Mouse (Mus musculus) kidney, adult 18-20 months (tissue): ENCODE results near the gene Slc12a9.
A peak's percentile ranks its signal among the peaks of the same experiment; 100 is the strongest.

ENCODE experiments used
- DNase-seq: peaks from one replicate; pipeline ENCODE4 v3.0.0; 2021

Gene Slc12a9

GRCm38 (mm10) chr5:137307071-137307912 lies 26.1 kb downstream of the Slc12a9 start, which contains the start of gene Srrt:
Gene Srrt, minus strand, starts transcription at chr5:137307674.
- peak; percentile 92 for DNase-seq

GRCm38 (mm10) chr5:137306439-137307005 lies 26.9 kb downstream of the Slc12a9 start:
- DNase-seq, result no peak

GRCm38 (mm10) chr5:137305822-137306221 lies 27.6 kb downstream of the Slc12a9 start:
- no peak for DNase-seq

- no peak for DNase-seq
Observed at GRCm38 (mm10) chr5:137304816-137305215, 28.6 kb downstream of the Slc12a9 start.

GRCm38 (mm10) chr5:137304165-137304564 lies 29.2 kb downstream of the Slc12a9 start:
- no peak for DNase-seq

GRCm38 (mm10) chr5:137303609-137304008 lies 29.8 kb downstream of the Slc12a9 start:
- no peak for DNase-seq

GRCm38 (mm10) chr5:137301253-137301652 lies 32.1 kb downstream of the Slc12a9 start:
- DNase-seq, result peak; percentile 46

- no peak for DNase-seq
Observed at GRCm38 (mm10) chr5:137299240-137299639, 34.2 kb downstream of the Slc12a9 start.

- DNase-seq, result no peak
Observed at GRCm38 (mm10) chr5:137297126-137297525, 36.3 kb downstream of the Slc12a9 start.

- DNase-seq, result no peak
Observed at GRCm38 (mm10) chr5:137295712-137296111, 37.7 kb downstream of the Slc12a9 start.

GRCm38 (mm10) chr5:137295296-137295695 lies 38.1 kb downstream of the Slc12a9 start:
- DNase-seq, result no peak

- no peak for DNase-seq
Observed at GRCm38 (mm10) chr5:137294744-137295093, 38.7 kb downstream of the Slc12a9 start.

GRCm38 (mm10) chr5:137293839-137294743 lies 39.3 kb downstream of the Slc12a9 start, which contains the start of gene Ufsp1:
Gene Ufsp1, plus strand, starts transcription at chr5:137294629.
- DNase-seq, result peak; percentile 95

GRCm38 (mm10) chr5:137293282-137293681 lies 40.1 kb downstream of the Slc12a9 start:
- DNase-seq, result peak; percentile 91

GRCm38 (mm10) chr5:137291381-137291926 lies 41.9 kb downstream of the Slc12a9 start:
- DNase-seq, result no peak

- DNase-seq, result peak; percentile 77
Observed at GRCm38 (mm10) chr5:137290677-137291076, 42.7 kb downstream of the Slc12a9 start.

- no peak for DNase-seq
Observed at GRCm38 (mm10) chr5:137289591-137290365, 43.6 kb downstream of the Slc12a9 start.

GRCm38 (mm10) chr5:137288999-137289470 lies 44.4 kb downstream of the Slc12a9 start:
- peak; percentile 25 for DNase-seq

- DNase-seq, result no peak
Observed at GRCm38 (mm10) chr5:137287953-137288743, 45.2 kb downstream of the Slc12a9 start.

- no peak for DNase-seq
Observed at GRCm38 (mm10) chr5:137287032-137287952, 46.1 kb downstream of the Slc12a9 start, which contains the start of gene Ache. Gene Ache, plus strand, starts transcription at chr5:137287519.
